In genomic region chr4:41313722-41314121, GRCm38 (mm10) we compare ENCODE assay signal across 8 mouse cellular contexts. TPM values are rescaled to one million over a fixed set of nuclear protein-coding genes. Genes with fewer than 3 reads are reported as not detected.
DNase-seq lines count a peak whose midpoint lies in the region; ATAC-seq lines count a peak whose summit lies in the region.

No protein-coding gene starts in this region.

- H3K4me2 ChIP-seq in intestine, embryonic 16.5 days (ENCODE audit: low read depth, low read length), result peak overlapping the region; percentile 77
- peak overlapping the region; percentile 65 for H3K4me2 ChIP-seq in midbrain, embryonic 16.5 days (ENCODE audit: low read length)

- intact Hi-C loops in left cerebral cortex, postnatal 36 days (cut with DNase I), result loop anchor here (2.0 to 5.0 kb wide), 2 partner anchors 35 to 79 kb away; partner anchors contain the start of gene Ubap1

- peak overlapping the region; percentile 99 for H3K9ac ChIP-seq in intestine, embryonic 16.5 days (ENCODE audit: low read depth, low read length)
- peak overlapping the region; percentile 83 for H3K9ac ChIP-seq in midbrain, embryonic 16.5 days (ENCODE audit: low read depth, low read length)

- H3K27me3 ChIP-seq in intestine, embryonic 16.5 days (replicated peaks; ENCODE audit: control insufficient read depth, insufficient read depth, low read length), result no peaks in the 10 kb centered on the region
- no peaks in the 10 kb centered on the region for H3K27me3 ChIP-seq in midbrain, embryonic 16.5 days (ENCODE audit: control insufficient read depth, insufficient read depth, low read depth, low read length)

- no peaks in the 10 kb centered on the region for H3K9me3 ChIP-seq in intestine, embryonic 16.5 days (ENCODE audit: control insufficient read depth, low read length)
- no peaks in the 10 kb centered on the region for H3K9me3 ChIP-seq in midbrain, embryonic 16.5 days (replicated peaks; ENCODE audit: control insufficient read depth, low read length, poor library complexity, severe bottlenecking)

- DNase-seq in embryo, embryonic 11 days, result peak; percentile 11
- no peak for DNase-seq in embryo, embryonic 9.5 days (ENCODE audit: extremely low spot score)
- DNase-seq in thymus, postnatal 14 days, result peak; percentile 13
- no peak for DNase-seq in thymus, postnatal 10 days (ENCODE audit: low spot score in 2 of 2)
- no peak for DNase-seq in left cerebral cortex, postnatal 36 days (ENCODE audit: low spot score in 2 of 2)
- DNase-seq in right cerebral cortex, postnatal 25 days, result no peak

- peaks cover 8% of the 10 kb centered on the region; the same call in 1 of the 2 replicates for H3K36me3 ChIP-seq in intestine, embryonic 16.5 days (ENCODE audit: control insufficient read depth, insufficient read depth, low read length)
- H3K36me3 ChIP-seq in midbrain, embryonic 16.5 days (ENCODE audit: control insufficient read depth, insufficient read depth, low read length), result peaks cover 5% of the 10 kb centered on the region

- peak overlapping the region; percentile 100 for H3K4me3 ChIP-seq in intestine, embryonic 16.5 days (ENCODE audit: low read length)
- peak overlapping the region; percentile 73 for H3K4me3 ChIP-seq in midbrain, embryonic 16.5 days (ENCODE audit: low read depth, low read length)

- peaks cover 17% of the 10 kb centered on the region for H3K4me1 ChIP-seq in intestine, embryonic 16.5 days (ENCODE audit: control insufficient read depth, insufficient read depth, low read length)
- H3K4me1 ChIP-seq in midbrain, embryonic 16.5 days (ENCODE audit: control insufficient read depth, insufficient read depth, low read length), result peaks cover 24% of the 10 kb centered on the region

- no peak; the same call in 1 of the 2 replicates for ATAC-seq in intestine, embryonic 16.5 days
- no peak for ATAC-seq in midbrain, embryonic 16.5 days

- H3K27ac ChIP-seq in intestine, embryonic 16.5 days (ENCODE audit: low read length), result peak overlapping the region; percentile 99
- H3K27ac ChIP-seq in midbrain, embryonic 16.5 days (ENCODE audit: low read length), result peak overlapping the region; percentile 95

- WGBS in intestine, embryonic 16.5 days, result 9% methylated on average over 14 of the region's 14 CpGs
- WGBS in midbrain, embryonic 16.5 days, result 16% methylated on average over 14 of the region's 14 CpGs

RNA-seq across cellular contexts. Expression of gene Dcaf12, which starts 1.0 kb away (rescaled TPM):
- 51.1 and 51.4 TPM in 2 replicates for polyA plus RNA-seq in intestine, embryonic 16.5 days (2015; fragmentation: Nextera tagmentation; extraction: Ambion mirVana)
- polyA plus RNA-seq in midbrain, embryonic 16.5 days (2015; fragmentation: Nextera tagmentation; extraction: Ambion mirVana), result 76.6 and 83.6 TPM in 2 replicates
- total RNA-seq in left cerebral cortex, postnatal 36 days (2021), result 10 to 100 TPM; 41.9 to 43.5 TPM

RNA-seq across cellular contexts. Expression of gene Ubap1, which starts 35.1 kb away (rescaled TPM):
- 46.5 and 52.1 TPM in 2 replicates for polyA plus RNA-seq in intestine, embryonic 16.5 days (2015; fragmentation: Nextera tagmentation; extraction: Ambion mirVana)
- 64.4 and 69.0 TPM in 2 replicates for polyA plus RNA-seq in midbrain, embryonic 16.5 days (2015; fragmentation: Nextera tagmentation; extraction: Ambion mirVana)
- 10 to 100 TPM; 50.0 to 53.9 TPM for total RNA-seq in left cerebral cortex, postnatal 36 days (2021)

RNA-seq across cellular contexts. Expression of gene Ubap2, which starts 38.8 kb away (rescaled TPM):
- 41.0 and 44.3 TPM in 2 replicates for polyA plus RNA-seq in intestine, embryonic 16.5 days (2015; fragmentation: Nextera tagmentation; extraction: Ambion mirVana)
- 56.4 and 57.6 TPM in 2 replicates for polyA plus RNA-seq in midbrain, embryonic 16.5 days (2015; fragmentation: Nextera tagmentation; extraction: Ambion mirVana)
- total RNA-seq in left cerebral cortex, postnatal 36 days (2021), result 10 to 100 TPM; 36.9 to 43.3 TPM

Comparison
In these comparisons a context has a peak if more than half of its experiments do, and no peak if none do; other contexts are left out.
1. DNase-seq: peak in embryo, embryonic 11 days (single experiment) and thymus, postnatal 14 days (single experiment); none in embryo, embryonic 9.5 days (single experiment), thymus, postnatal 10 days (0 of 2), left cerebral cortex, postnatal 36 days (0 of 2) and right cerebral cortex, postnatal 25 days (single experiment).